Mouse (Mus musculus) limb, embryonic 15.5 days (tissue): ENCODE data around the gene Igsf21. TPM values are rescaled to one million over a fixed set of nuclear protein-coding genes. Genes with fewer than 3 reads are reported as not detected.

Experiments used
- ATAC-seq: fragments of 200-750 bp; cut with Nextera tagmentation; 2 replicates; pipeline ENCODE4 v1.8.0; 2017; ENCODE audit warnings: low read depth, moderate TSS enrichment; ENCODE audit not compliant: insufficient number of reproducible peaks, low FRiP score, low TSS enrichment
- H3K27ac ChIP-seq: fragments of 300-500 bp; sonication (generic); 2 replicates; pipeline ENCODE4 v1.5.1; 2015; ENCODE audit warnings: moderate library complexity, mild to moderate bottlenecking, inconsistent platforms
- H3K27me3 ChIP-seq: fragments of 300-500 bp; sonication (generic); 2 replicates; pipeline ENCODE4 v1.6.1; 2015; ENCODE audit warnings: inconsistent platforms
- H3K36me3 ChIP-seq: fragments of 300-500 bp; sonication (generic); 2 replicates; pipeline ENCODE4 v1.6.1; 2015; ENCODE audit warnings: inconsistent platforms
- H3K4me1 ChIP-seq: fragments of 300-500 bp; sonication (generic); 2 replicates; pipeline ENCODE4 v1.6.1; 2015; ENCODE audit warnings: inconsistent platforms
- H3K4me2 ChIP-seq: fragments of 300-500 bp; sonication (generic); 2 replicates; pipeline ENCODE4 v1.6.1; 2015; ENCODE audit warnings: mild to moderate bottlenecking, inconsistent platforms
- H3K4me3 ChIP-seq: fragments of 300-500 bp; sonication (generic); 2 replicates; pipeline ENCODE4 v1.5.1; 2015; ENCODE audit warnings: mild to moderate bottlenecking, inconsistent platforms
- H3K9ac ChIP-seq: fragments of 300-500 bp; sonication (generic); 2 replicates; pipeline ENCODE4 v1.6.1; 2015; ENCODE audit warnings: inconsistent platforms
- H3K9me3 ChIP-seq: fragments of 300-500 bp; sonication (generic); 2 replicates; pipeline ENCODE4 v1.6.1; 2016; ENCODE audit warnings: inconsistent platforms
- WGBS: fragments of 180-500 bp; shearing (Covaris S2); methylation state at CpG from one replicate; pipeline ENCODE4 v1.1.7; 2015; 5-methylcytosine and 5-hydroxymethylcytosine counted together
- polyA plus RNA-seq: library from polyadenylated mRNA; unstranded; fragments of >200 nt; fragmentation: Nextera tagmentation; extraction: Ambion mirVana; gene quantifications from 2 replicates; pipeline ENCODE4 v1.2.1, GENCODE M21; 2015

Gene Igsf21
- polyA plus RNA-seq, 1 experiment from 2014 or later, result 0.73 TPM

- no peaks in the 10 kb centered on the region for H3K9me3 ChIP-seq
- no peak overlapping the region for H3K27ac ChIP-seq
- H3K27me3 ChIP-seq, result 0 out of 2 replicates have a peak, but pooled peaks cover 4% of the 10 kb centered on the region
- no peaks in the 10 kb centered on the region for H3K4me1 ChIP-seq
- no peaks in the 10 kb centered on the region for H3K36me3 ChIP-seq
- H3K4me2 ChIP-seq, result no peak overlapping the region
- WGBS, result 77% methylated on average over 18 of the region's 18 CpGs
- H3K4me3 ChIP-seq, result no peak overlapping the region
- no peak for ATAC-seq
- no peak overlapping the region for H3K9ac ChIP-seq
These were observed 12.0 kb downstream of the Igsf21 start for GRCm38 (mm10) chr4:140234412-140235205.

- no peak overlapping the region for H3K4me2 ChIP-seq
- no peak overlapping the region for H3K9ac ChIP-seq
- WGBS, result 70% methylated on average over 6 of the region's 7 CpGs
- no peak overlapping the region for H3K27ac ChIP-seq
- H3K4me3 ChIP-seq, result no peak overlapping the region
- no peaks in the 10 kb centered on the region for H3K4me1 ChIP-seq
- peaks cover 26% of the 10 kb centered on the region for H3K27me3 ChIP-seq
- H3K9me3 ChIP-seq, result no peaks in the 10 kb centered on the region
- H3K36me3 ChIP-seq, result no peaks in the 10 kb centered on the region
- ATAC-seq, result no peak
These were observed 18.7 kb downstream of the Igsf21 start for GRCm38 (mm10) chr4:140227837-140228236.

GRCm38 (mm10) chr4:140225204-140225603, 21.4 kb downstream of the Igsf21 start:
- Histone ChIP-seq H3K9me3 (no peaks in the 10 kb centered on the region), H3K27ac (no peak overlapping the region), H3K4me3 (no peak overlapping the region), H3K4me1 (no peaks in the 10 kb centered on the region), H3K36me3 (no peaks in the 10 kb centered on the region), H3K9ac (no peak overlapping the region), H3K4me2 (no peak overlapping the region), H3K27me3 (peaks cover 29% of the 10 kb centered on the region)
- WGBS, result 64% methylated on average over 9 of the region's 9 CpGs
- no peak for ATAC-seq

- no peaks in the 10 kb centered on the region for H3K36me3 ChIP-seq
- H3K9ac ChIP-seq, result no peak overlapping the region
- H3K27ac ChIP-seq, result no peak overlapping the region
- no peak overlapping the region for H3K4me2 ChIP-seq
- no peak overlapping the region for H3K4me3 ChIP-seq
- ATAC-seq, result no peak
- WGBS, result 86% methylated on average over 7 of the region's 7 CpGs
- no peaks in the 10 kb centered on the region for H3K9me3 ChIP-seq
- H3K27me3 ChIP-seq, result peaks cover 26% of the 10 kb centered on the region
- no peaks in the 10 kb centered on the region for H3K4me1 ChIP-seq
These were observed 22.1 kb downstream of the Igsf21 start for GRCm38 (mm10) chr4:140224451-140224850.

- H3K27ac ChIP-seq, result no peak overlapping the region
- no peaks in the 10 kb centered on the region for H3K9me3 ChIP-seq
- H3K27me3 ChIP-seq, result peaks cover 26% of the 10 kb centered on the region
- no peak overlapping the region for H3K9ac ChIP-seq
- no peak for ATAC-seq
- H3K4me2 ChIP-seq, result no peak overlapping the region
- H3K4me3 ChIP-seq, result no peak overlapping the region
- WGBS, result 32% methylated on average over 12 of the region's 12 CpGs
- no peaks in the 10 kb centered on the region for H3K4me1 ChIP-seq
- H3K36me3 ChIP-seq, result no peaks in the 10 kb centered on the region
These were observed 23.5 kb downstream of the Igsf21 start for GRCm38 (mm10) chr4:140223067-140223466.

GRCm38 (mm10) chr4:140220326-140221093, 26.1 kb downstream of the Igsf21 start:
- no peak for ATAC-seq
- peaks cover 22% of the 10 kb centered on the region for H3K27me3 ChIP-seq

GRCm38 (mm10) chr4:140218853-140219852, 27.4 kb downstream of the Igsf21 start:
- peaks cover 16% of the 10 kb centered on the region for H3K27me3 ChIP-seq
- no peaks in the 10 kb centered on the region for H3K4me1 ChIP-seq
- 56% methylated on average over 17 of the region's 17 CpGs for WGBS
- no peak overlapping the region for H3K27ac ChIP-seq
- no peaks in the 10 kb centered on the region for H3K9me3 ChIP-seq
- no peak overlapping the region for H3K4me3 ChIP-seq
- H3K9ac ChIP-seq, result no peak overlapping the region
- no peaks in the 10 kb centered on the region for H3K36me3 ChIP-seq
- H3K4me2 ChIP-seq, result no peak overlapping the region
- ATAC-seq, result no peak

More at GRCm38 (mm10) chr4:140220326-140221093, 26.1 kb downstream of the Igsf21 start:
- H3K36me3 ChIP-seq, result no peaks in the 10 kb centered on the region
- no peak overlapping the region for H3K4me3 ChIP-seq
- no peaks in the 10 kb centered on the region for H3K9me3 ChIP-seq
- H3K4me2 ChIP-seq, result no peak overlapping the region
- H3K27ac ChIP-seq, result no peak overlapping the region
- H3K4me1 ChIP-seq, result no peaks in the 10 kb centered on the region
- H3K9ac ChIP-seq, result no peak overlapping the region
- WGBS, result 47% methylated on average over 22 of the region's 22 CpGs

- Histone ChIP-seq H3K9ac (no peak overlapping the region), H3K27ac (no peak overlapping the region), H3K36me3 (no peaks in the 10 kb centered on the region), H3K4me1 (no peaks in the 10 kb centered on the region), H3K4me2 (no peak overlapping the region), H3K4me3 (no peak overlapping the region), H3K27me3 (peaks cover 10% of the 10 kb centered on the region), H3K9me3 (no peaks in the 10 kb centered on the region)
- 83% methylated on average over 5 of the region's 5 CpGs for WGBS
- ATAC-seq, result no peak
These were observed 28.2 kb downstream of the Igsf21 start for GRCm38 (mm10) chr4:140218384-140218783.

- peaks cover 5% of the 10 kb centered on the region for H3K27me3 ChIP-seq
- WGBS, result 88% methylated on average over 8 of the region's 8 CpGs
- H3K4me3 ChIP-seq, result no peak overlapping the region
- H3K4me1 ChIP-seq, result no peaks in the 10 kb centered on the region
- H3K27ac ChIP-seq, result no peak overlapping the region
- no peak overlapping the region for H3K9ac ChIP-seq
- no peak for ATAC-seq
- no peaks in the 10 kb centered on the region for H3K36me3 ChIP-seq
- H3K9me3 ChIP-seq, result no peaks in the 10 kb centered on the region
- no peak overlapping the region for H3K4me2 ChIP-seq
These were observed 28.6 kb downstream of the Igsf21 start for GRCm38 (mm10) chr4:140217934-140218333.

- H3K27me3 ChIP-seq, result peaks cover 4% of the 10 kb centered on the region; the same call in 1 of the 2 replicates
- no peak overlapping the region for H3K9ac ChIP-seq
- no peaks in the 10 kb centered on the region for H3K9me3 ChIP-seq
- 92% methylated on average over 8 of the region's 8 CpGs for WGBS
- no peak for ATAC-seq
- H3K4me1 ChIP-seq, result no peaks in the 10 kb centered on the region
- no peaks in the 10 kb centered on the region for H3K36me3 ChIP-seq
- no peak overlapping the region for H3K27ac ChIP-seq
- H3K4me2 ChIP-seq, result no peak overlapping the region
- no peak overlapping the region for H3K4me3 ChIP-seq
These were observed 30.5 kb downstream of the Igsf21 start for GRCm38 (mm10) chr4:140216096-140216495.

- no peaks in the 10 kb centered on the region for H3K4me1 ChIP-seq
- 71% methylated on average over 9 of the region's 9 CpGs for WGBS
- no peak overlapping the region for H3K4me2 ChIP-seq
- H3K9ac ChIP-seq, result no peak overlapping the region
- no peaks in the 10 kb centered on the region for H3K36me3 ChIP-seq
- H3K9me3 ChIP-seq, result no peaks in the 10 kb centered on the region
- H3K4me3 ChIP-seq, result no peak overlapping the region
- H3K27ac ChIP-seq, result no peak overlapping the region
- H3K27me3 ChIP-seq, result 0 out of 2 replicates have a peak, but pooled peaks cover 5% of the 10 kb centered on the region
- ATAC-seq, result no peak
These were observed 31.4 kb downstream of the Igsf21 start for GRCm38 (mm10) chr4:140215205-140215604.
